Mouse (Mus musculus): ENCODE measurements around the gene 1500009C09Rik. TPM values are rescaled to one million over a fixed set of nuclear protein-coding genes. Genes with fewer than 3 reads are reported as not detected.
A peak's percentile ranks its signal among the peaks of the same experiment; 100 is the strongest.

Gene 1500009C09Rik
- polyA plus RNA-seq, 1 experiment from 2014 or later: 1.7 TPM

- ATAC-seq (ENCODE audit: low FRiP score, low read depth): peak; percentile 45; the same call in 1 of the 2 replicates
- Histone ChIP-seq H3K9me3 (no peaks in the 10 kb centered on the region), H3K4me3 (peak overlapping the region; percentile 40), H3K27ac (no peak overlapping the region), H3K36me3 (no peaks in the 10 kb centered on the region; the same call in 1 of the 2 replicates), H3K9ac (peak overlapping the region; percentile 42), H3K4me2 (replicated peaks) (peak overlapping the region; percentile 64), H3K27me3 (replicated peaks) (peaks cover 92% of the 10 kb centered on the region), H3K4me1 (peaks cover 38% of the 10 kb centered on the region)
- under 1% methylated on average over 112 of the region's 112 CpGs for WGBS
These were observed 40.1 kb upstream of the 1500009C09Rik start for GRCm38 (mm10) chr15:82211911-82212751.

GRCm38 (mm10) chr15:82212752-82213063, 39.5 kb upstream of the 1500009C09Rik start, which contains the start of gene Shisa8:
Shisa8 (minus strand) TSS chr15:82212815.
- under 1% methylated on average over 23 of the region's 34 CpGs for WGBS
- peaks cover 34% of the 10 kb centered on the region for H3K4me1 ChIP-seq
- no peak for ATAC-seq (ENCODE audit: low FRiP score, low read depth)
- H3K9me3 ChIP-seq: no peaks in the 10 kb centered on the region
- H3K27ac ChIP-seq: no peak within 1 kb of the TSS
- H3K4me3 ChIP-seq: peak within 1 kb of the TSS; percentile 40
- peaks cover 89% of the 10 kb centered on the region for H3K27me3 ChIP-seq (replicated peaks)
- H3K9ac ChIP-seq: peak within 1 kb of the TSS; percentile 42
- peak within 1 kb of the TSS; percentile 64 for H3K4me2 ChIP-seq (replicated peaks)
- no peaks in the 10 kb centered on the region; the same call in 1 of the 2 replicates for H3K36me3 ChIP-seq

- WGBS: 9% methylated on average over 4 of the region's 4 CpGs
- H3K36me3 ChIP-seq: no peaks in the 10 kb centered on the region
- ATAC-seq (ENCODE audit: low FRiP score, low read depth): no peak
- peaks cover 86% of the 10 kb centered on the region for H3K27me3 ChIP-seq (replicated peaks)
- H3K9me3 ChIP-seq: no peaks in the 10 kb centered on the region
- H3K4me1 ChIP-seq: peaks cover 31% of the 10 kb centered on the region
- no peak overlapping the region for H3K4me3 ChIP-seq
- no peak overlapping the region for H3K4me2 ChIP-seq (replicated peaks)
- H3K27ac ChIP-seq: no peak overlapping the region
- no peak overlapping the region for H3K9ac ChIP-seq
These were observed 39.0 kb upstream of the 1500009C09Rik start for GRCm38 (mm10) chr15:82213222-82213621.

- no peak overlapping the region for H3K27ac ChIP-seq
- H3K4me1 ChIP-seq: peaks cover 31% of the 10 kb centered on the region
- no peak overlapping the region for H3K4me2 ChIP-seq (replicated peaks)
- H3K27me3 ChIP-seq (replicated peaks): peaks cover 71% of the 10 kb centered on the region
- H3K9me3 ChIP-seq: no peaks in the 10 kb centered on the region
- no peak overlapping the region for H3K4me3 ChIP-seq
- ATAC-seq (ENCODE audit: low FRiP score, low read depth): no peak
- WGBS: 33% methylated on average over 11 of the region's 11 CpGs
- no peak overlapping the region for H3K9ac ChIP-seq
- H3K36me3 ChIP-seq: no peaks in the 10 kb centered on the region
These were observed 36.7 kb upstream of the 1500009C09Rik start for GRCm38 (mm10) chr15:82215332-82216046.

- peaks cover 31% of the 10 kb centered on the region for H3K4me1 ChIP-seq
- no peak for ATAC-seq (ENCODE audit: low FRiP score, low read depth)
These were observed 35.9 kb upstream of the 1500009C09Rik start for GRCm38 (mm10) chr15:82216142-82216827.

GRCm38 (mm10) chr15:82217039-82217438, 35.2 kb upstream of the 1500009C09Rik start:
- Histone ChIP-seq H3K9ac (no peak overlapping the region), H3K4me1 (peaks cover 25% of the 10 kb centered on the region), H3K9me3 (no peaks in the 10 kb centered on the region), H3K4me3 (no peak overlapping the region), H3K4me2 (replicated peaks) (no peak overlapping the region), H3K27ac (no peak overlapping the region), H3K27me3 (replicated peaks) (peaks cover 57% of the 10 kb centered on the region), H3K36me3 (no peaks in the 10 kb centered on the region)
- 7% methylated on average over 7 of the region's 7 CpGs for WGBS
- ATAC-seq (ENCODE audit: low FRiP score, low read depth): no peak

More at GRCm38 (mm10) chr15:82216142-82216827, 35.9 kb upstream of the 1500009C09Rik start:
- H3K4me2 ChIP-seq (replicated peaks): no peak overlapping the region
- no peak overlapping the region for H3K9ac ChIP-seq
- no peaks in the 10 kb centered on the region for H3K9me3 ChIP-seq
- 50% methylated on average over 20 of the region's 20 CpGs for WGBS
- H3K27me3 ChIP-seq (replicated peaks): peaks cover 65% of the 10 kb centered on the region
- no peaks in the 10 kb centered on the region for H3K36me3 ChIP-seq
- no peak overlapping the region; the same call in 1 of the 2 replicates for H3K27ac ChIP-seq
- H3K4me3 ChIP-seq: no peak overlapping the region

- Histone ChIP-seq H3K27me3 (replicated peaks) (peaks cover 48% of the 10 kb centered on the region), H3K36me3 (no peaks in the 10 kb centered on the region), H3K4me1 (peaks cover 15% of the 10 kb centered on the region), H3K4me2 (replicated peaks) (no peak overlapping the region), H3K9ac (no peak overlapping the region), H3K27ac (no peak overlapping the region), H3K9me3 (no peaks in the 10 kb centered on the region), H3K4me3 (no peak overlapping the region)
- ATAC-seq (ENCODE audit: low FRiP score, low read depth): no peak
- 26% methylated on average over 9 of the region's 9 CpGs for WGBS
These were observed 34.2 kb upstream of the 1500009C09Rik start for GRCm38 (mm10) chr15:82217980-82218379.

- Histone ChIP-seq H3K9me3 (no peaks in the 10 kb centered on the region), H3K9ac (no peak overlapping the region), H3K27me3 (replicated peaks) (peaks cover 47% of the 10 kb centered on the region), H3K4me3 (no peak overlapping the region), H3K4me2 (replicated peaks) (no peak overlapping the region), H3K36me3 (no peaks in the 10 kb centered on the region), H3K4me1 (peaks cover 22% of the 10 kb centered on the region), H3K27ac (no peak overlapping the region)
- no peak for ATAC-seq (ENCODE audit: low FRiP score, low read depth)
- 81% methylated on average over 26 of the region's 26 CpGs for WGBS
These were observed 33.2 kb upstream of the 1500009C09Rik start for GRCm38 (mm10) chr15:82218778-82219666.

GRCm38 (mm10) chr15:82220003-82220675, 32.1 kb upstream of the 1500009C09Rik start:
- peaks cover 29% of the 10 kb centered on the region for H3K4me1 ChIP-seq
- no peaks in the 10 kb centered on the region for H3K9me3 ChIP-seq
- no peaks in the 10 kb centered on the region for H3K36me3 ChIP-seq
- ATAC-seq (ENCODE audit: low FRiP score, low read depth): no peak
- H3K27me3 ChIP-seq (replicated peaks): peaks cover 47% of the 10 kb centered on the region
- no peak overlapping the region for H3K9ac ChIP-seq
- no peak overlapping the region for H3K4me3 ChIP-seq
- 70% methylated on average over 11 of the region's 12 CpGs for WGBS
- no peak overlapping the region for H3K4me2 ChIP-seq (replicated peaks)
- H3K27ac ChIP-seq: no peak overlapping the region

- 73% methylated on average over 14 of the region's 14 CpGs for WGBS
- H3K36me3 ChIP-seq: no peaks in the 10 kb centered on the region
- H3K9ac ChIP-seq: no peak overlapping the region
- peaks cover 24% of the 10 kb centered on the region for H3K4me1 ChIP-seq
- H3K27me3 ChIP-seq (replicated peaks): peaks cover 43% of the 10 kb centered on the region
- ATAC-seq (ENCODE audit: low FRiP score, low read depth): no peak
- H3K4me2 ChIP-seq (replicated peaks): no peak overlapping the region
- no peak overlapping the region for H3K27ac ChIP-seq
- H3K4me3 ChIP-seq: no peak overlapping the region
- no peaks in the 10 kb centered on the region for H3K9me3 ChIP-seq
These were observed 30.9 kb upstream of the 1500009C09Rik start for GRCm38 (mm10) chr15:82221104-82221860.

Data from neural tube, embryonic 12.5 days (tissue).